Mouse (Mus musculus) mouse trophoblast stem cell (cell line): Measurements from ENCODE around the gene Zcchc24.

ENCODE experiments used
- in situ Hi-C, 2 experiments: fragments of 300-500 bp; cut with MseI, MboI; formaldehyde crosslinking; loops; 2 replicates in 1 of 2; 3 replicates in 1 of 2; pipeline ENCODE4 v1.15.1; 2025

Zcchc24 gene

DNA sequence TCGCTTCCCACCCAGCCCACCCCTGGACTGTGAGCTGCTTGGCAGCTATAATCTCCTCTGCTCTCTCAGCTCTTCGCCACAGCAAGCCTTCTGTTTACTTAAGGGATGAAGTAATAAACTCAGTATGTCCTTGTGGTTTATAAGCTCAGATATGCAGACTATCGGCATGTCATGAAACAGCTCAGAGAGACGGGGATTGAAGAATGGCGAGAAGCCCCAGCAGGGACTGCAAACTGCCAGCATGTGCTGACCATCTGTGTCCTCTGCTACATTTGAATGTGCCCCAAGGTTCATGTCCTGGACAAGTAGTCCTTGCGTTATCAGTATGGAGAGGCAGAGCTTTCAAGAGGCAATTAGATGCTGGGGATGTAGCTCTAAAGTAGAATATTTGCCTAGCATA is 7.5 kb upstream of the Zcchc24 start:
- in situ Hi-C loops = no loop called here

DNA sequence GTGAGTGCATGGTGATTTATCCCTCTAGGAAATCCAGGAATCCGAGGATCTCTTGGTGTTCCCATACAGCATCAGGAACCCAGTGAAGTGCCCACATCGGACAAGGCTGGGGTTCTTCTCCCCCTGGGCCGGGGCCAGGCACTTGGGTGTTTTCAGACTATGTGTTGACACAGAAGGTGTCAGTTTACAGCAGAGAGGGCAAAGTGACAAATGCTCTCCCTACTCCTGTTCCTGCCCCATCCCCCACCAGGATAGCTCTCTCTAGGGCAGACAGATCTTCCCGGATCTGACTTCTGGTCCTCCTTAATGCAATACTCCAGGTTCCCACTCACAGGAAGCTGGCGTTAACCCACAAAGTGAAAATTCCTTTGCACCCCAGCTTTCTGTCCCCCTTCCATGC is 5.3 kb upstream of the Zcchc24 start:
- in situ Hi-C loops = no loop called here

DNA sequence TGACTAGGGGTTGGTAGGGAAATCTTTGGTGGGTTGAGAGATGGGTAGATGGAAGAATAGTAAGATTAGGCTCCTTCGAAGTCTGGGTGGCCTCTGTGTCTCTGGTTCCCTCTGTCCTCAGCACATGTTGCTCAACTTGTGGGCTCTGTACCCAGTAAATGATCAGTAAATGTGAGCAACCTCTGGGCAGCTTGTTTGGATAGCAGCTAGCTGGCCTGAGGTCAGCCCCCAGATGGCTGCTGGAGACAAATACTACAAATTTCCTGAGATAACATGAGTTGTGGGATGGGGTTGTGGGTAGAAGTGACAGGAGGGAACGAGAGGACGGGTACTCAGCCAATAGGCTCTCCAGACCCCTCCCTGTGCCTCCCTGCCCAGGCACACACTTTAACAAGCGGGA is 4.2 kb upstream of the Zcchc24 start:
- in situ Hi-C loops = no loop called here

DNA sequence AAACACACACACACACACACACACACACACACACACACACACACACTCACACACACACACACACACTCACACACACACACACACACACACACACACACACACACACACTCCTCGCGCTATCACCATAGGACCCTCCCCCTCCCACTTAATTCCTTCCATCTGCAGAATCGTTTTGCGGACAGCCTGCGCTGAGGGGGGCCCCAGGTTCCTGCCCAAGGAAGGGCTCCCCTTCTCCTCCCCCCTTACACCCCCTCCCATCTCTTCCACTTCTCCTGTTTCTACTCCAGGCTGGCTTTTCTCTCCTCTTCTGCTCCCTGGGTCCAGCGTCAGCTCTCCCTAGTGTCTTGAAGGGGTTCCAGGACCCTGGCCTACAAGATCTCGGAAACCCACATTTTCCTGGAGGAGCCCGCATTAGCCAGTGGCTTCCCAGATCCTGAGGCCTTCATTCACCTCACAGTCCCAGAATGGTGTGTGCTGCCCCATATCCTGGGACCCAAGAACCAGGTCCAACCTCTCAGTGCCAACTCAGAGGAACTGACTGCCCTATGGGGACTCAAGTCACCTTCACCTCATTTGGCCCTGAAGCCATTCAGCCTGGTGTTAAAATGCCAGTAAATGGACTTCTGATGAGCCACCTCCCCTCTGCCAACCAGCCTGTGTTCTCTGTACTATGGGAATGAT is 927 bp upstream of the Zcchc24 start:
- in situ Hi-C loops = no loop called here

DNA sequence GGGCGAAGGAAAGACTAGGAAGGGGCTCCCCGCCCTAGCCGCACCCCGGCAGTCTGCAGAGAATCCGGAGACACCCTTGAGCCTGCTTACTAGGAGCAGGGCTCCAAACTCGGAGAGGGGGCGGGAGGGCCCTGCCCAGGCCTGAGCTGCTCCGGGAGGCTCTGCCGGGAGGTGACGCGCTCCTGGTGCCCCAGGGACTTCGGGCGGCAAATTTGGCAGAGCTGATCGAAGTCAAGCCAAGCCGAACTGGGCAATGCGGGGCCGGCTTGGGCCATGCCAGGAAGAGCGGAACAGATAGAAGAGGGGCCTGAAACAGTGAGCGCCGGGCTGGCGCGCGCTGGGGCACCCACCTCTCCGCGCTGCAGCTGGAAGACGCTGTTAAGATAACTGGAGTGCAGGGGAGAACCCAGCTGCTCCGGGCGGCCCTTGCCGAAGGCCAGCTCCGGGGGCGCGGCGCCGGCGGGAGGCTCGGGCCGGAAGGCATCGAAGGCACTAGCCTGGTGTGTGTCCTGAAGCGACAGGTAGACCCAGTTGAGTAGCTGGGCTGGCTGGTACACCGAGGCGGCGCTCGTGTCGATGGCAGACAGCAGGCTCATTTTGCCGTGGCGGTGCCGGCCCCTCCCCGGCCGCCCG is 462 bp downstream of the Zcchc24 start:
- in situ Hi-C loops = no loop called here

DNA sequence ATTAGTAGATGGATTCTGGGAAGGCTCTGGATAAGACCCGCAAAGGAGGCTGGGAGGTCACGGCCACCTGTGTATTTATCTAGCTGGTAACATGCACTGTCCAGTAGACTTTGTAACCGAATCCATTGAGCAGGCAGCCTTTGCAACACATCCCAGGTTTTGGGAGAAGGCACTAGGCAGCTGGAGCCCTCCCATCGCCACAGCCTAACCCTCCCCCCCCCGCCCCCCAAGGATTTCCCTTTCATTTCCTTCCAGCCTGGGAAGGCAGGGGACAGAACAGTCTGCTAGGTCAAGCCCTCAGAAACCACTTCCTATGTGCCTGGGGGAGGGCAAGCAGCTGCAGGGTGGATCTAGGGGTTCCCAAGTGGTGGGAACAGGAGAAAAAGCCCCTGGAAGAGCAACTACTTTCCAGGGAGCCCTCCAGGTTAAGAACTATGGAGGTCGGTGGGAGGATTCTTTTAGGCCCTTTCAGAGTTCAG is 1.1 kb downstream of the Zcchc24 start:
- in situ Hi-C loops = no loop called here

DNA sequence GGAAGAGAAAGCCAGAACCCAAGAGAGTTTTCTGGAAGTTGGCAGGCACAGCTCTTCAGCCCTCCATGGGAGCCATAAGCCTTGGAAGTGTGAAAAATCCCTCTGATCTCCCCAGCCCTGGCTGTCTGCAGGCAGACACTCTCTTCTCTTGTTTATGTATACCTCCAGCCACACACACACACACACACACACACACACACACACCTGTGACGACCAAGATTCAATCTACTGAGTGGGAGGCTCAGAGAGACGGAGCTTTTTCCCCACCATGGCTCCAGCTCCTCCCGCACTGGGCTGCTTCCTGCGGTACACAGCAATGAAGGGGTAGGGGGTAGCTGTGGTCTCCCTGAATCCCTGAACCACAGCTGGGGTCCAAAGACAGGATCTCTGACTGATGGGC is 2.4 kb downstream of the Zcchc24 start:
- in situ Hi-C loops = no loop called here

DNA sequence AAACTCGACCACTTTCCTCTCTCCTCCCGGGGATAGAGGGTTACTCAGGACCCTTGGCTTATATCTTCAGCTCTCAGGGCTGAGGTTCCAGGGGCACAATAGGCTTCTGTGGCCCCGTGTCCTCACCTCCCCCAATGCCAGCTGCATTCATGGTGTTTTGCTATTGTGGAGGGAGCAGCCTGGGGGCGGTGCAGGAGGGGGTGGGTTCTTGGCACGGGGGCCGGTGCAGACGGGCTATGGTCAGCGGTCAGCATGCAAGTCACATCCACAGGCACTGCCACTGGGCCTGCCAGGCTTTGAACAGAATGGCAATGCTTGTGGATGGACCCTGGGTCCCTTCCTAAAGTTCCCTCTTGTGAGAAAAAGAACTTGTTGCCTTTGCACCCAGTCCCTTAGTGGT is 2.9 kb downstream of the Zcchc24 start:
- in situ Hi-C loops = no loop called here

DNA sequence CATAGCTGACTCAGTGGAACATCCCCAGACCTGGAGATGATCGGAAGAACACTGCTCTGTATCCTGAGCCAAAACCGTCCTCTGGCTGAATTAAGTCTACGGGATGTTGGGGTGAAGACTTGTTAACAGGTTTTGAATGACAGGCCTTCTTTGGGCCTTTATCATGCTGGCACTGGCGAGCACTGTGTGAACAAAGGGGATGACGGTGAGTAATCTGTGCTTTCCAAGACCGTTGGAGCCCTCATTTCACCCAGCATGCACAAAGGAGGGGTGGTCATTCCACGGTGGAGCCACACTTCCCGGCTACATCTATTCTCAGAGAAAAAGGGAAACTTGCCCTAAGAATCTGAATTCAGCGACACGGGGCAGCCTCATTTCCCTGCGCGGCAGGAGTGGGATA is 3.7 kb downstream of the Zcchc24 start:
- in situ Hi-C loops = no loop called here

DNA sequence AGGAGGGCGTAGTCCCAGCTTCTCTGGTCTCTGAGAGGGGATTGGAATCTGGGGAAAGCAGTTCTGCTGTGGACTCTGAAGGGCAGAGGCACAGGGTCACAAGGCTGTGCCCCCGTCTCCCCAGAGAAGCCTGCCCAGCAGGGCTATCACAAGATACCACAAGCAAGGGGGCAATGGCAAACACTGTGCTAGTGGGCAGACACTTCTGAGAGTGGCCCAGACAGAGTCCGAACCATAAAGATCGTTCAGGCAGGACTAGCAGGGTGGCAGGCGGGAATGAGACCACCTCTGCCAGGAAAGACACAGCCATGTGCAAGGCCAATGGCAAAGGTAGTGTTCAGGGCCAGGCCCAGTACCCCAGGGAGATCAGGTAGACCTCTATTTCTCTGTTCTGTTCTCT is 7.7 kb downstream of the Zcchc24 start:
- in situ Hi-C loops = no loop called here

DNA sequence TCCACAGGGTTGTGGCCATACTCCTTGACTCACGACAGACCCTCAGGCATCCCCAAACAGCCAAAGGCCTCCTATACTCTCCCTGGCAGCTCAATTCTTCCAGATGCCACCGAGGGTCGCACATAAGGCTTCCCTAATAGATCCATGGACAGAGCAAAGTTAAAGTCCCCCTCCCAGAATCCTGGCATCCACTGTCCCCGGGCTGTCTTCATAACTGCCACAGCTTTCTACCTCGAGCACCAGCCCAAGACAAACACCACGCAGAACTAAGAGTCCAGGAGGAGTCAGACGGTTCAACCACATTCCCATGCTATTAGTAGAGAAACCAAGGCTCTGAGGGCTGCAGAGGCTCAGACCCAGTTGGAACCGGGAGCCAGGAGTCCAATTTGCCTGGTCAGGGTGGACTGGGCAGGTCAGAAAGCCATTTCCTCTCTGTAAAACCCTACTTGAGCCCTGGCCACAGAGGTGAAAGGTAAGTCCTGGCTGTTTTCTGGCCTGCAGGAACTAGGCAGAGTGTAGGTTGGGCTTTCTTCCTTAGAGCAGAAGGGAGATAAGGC is 8.8 kb downstream of the Zcchc24 start:
- in situ Hi-C loops = no loop called here

DNA sequence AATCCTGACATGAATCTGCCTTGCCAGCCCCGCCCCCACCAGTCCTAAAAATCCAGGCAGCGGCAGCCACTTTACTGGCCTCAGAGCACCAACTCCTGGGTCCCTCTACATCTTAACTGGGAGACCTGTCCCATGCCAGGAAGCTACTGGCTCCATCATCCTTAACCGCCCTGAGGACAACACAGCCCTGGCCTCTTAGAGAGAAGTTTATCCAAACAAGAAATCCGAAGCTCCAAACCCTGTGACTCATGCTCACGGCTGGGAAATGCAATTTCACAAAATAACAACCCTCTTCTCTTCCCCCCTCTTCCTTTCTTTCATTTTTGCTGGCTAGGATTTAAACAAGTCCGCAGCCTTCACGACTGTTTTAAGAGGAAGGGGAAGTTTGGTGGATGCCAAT is 9.3 kb downstream of the Zcchc24 start:
- in situ Hi-C loops = no loop called here

DNA sequence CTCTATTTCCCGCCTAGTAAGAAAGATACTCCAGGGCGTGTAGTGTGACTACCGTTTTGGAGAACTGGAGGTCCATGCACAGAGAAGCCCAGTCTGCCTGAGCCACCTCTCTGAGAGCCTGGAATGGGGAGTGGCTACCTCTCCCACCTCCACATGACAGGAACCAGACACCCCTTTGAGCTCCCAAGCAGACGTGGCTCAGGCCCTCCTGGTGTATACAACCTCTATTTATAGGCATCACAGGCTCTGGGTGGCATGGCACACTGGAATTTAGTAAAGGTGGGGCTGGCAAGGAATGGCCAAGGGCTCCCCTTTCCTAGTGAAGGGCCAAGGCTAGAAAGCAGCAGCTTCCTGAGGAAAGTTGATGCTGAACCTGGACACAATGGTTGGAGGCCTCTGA is 10.9 kb downstream of the Zcchc24 start:
- in situ Hi-C loops = no loop called here

DNA sequence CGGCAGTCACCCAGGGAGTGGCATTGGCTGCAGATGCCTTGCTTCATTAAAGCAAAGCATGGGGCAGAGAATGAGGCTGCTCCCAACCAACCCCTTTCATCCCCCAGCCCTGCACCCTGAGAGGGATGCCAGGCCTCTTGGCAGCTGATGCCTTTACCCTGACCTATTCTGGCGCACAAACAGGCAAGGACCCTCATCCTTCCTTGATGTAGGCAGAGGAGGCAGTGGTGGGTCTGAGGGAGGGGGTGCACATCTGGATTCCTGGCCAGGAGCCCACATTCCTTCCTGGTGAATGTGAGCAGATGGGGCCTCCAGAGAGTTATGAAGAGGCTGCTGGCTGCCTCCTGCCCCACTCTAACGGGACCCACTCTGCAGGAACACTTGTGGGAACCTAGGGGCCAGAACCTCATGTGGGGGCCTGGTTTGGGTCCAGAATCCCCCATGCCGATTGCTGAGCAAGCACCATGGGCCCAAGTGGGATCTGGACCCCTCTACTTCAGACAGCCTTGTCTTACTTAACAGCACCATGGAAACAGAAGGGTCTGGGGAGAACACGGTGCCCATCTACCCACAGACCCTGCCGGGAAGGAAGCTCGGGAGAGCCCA is 12.4 kb downstream of the Zcchc24 start:
- in situ Hi-C loops = no loop called here

DNA sequence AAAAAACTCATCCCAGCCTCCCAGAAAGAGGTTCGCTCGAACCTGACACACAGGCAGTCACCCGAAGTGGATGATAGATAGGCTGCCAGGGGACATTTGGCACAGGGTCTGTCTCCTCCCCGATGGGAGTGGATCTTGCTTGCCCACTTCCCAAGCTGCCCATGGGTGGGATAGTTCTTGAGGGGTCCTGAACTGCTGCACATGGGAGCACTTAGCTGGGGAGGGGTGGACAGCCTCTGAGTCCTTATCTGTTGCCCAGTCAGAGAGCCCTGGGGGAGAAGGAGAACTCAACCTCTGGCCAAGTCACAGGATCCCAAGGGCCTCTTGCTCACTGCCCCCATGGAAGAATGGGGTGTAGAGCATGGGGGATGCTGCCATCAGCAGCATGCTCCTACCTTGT is 13.3 kb downstream of the Zcchc24 start:
- in situ Hi-C loops = no loop called here

DNA sequence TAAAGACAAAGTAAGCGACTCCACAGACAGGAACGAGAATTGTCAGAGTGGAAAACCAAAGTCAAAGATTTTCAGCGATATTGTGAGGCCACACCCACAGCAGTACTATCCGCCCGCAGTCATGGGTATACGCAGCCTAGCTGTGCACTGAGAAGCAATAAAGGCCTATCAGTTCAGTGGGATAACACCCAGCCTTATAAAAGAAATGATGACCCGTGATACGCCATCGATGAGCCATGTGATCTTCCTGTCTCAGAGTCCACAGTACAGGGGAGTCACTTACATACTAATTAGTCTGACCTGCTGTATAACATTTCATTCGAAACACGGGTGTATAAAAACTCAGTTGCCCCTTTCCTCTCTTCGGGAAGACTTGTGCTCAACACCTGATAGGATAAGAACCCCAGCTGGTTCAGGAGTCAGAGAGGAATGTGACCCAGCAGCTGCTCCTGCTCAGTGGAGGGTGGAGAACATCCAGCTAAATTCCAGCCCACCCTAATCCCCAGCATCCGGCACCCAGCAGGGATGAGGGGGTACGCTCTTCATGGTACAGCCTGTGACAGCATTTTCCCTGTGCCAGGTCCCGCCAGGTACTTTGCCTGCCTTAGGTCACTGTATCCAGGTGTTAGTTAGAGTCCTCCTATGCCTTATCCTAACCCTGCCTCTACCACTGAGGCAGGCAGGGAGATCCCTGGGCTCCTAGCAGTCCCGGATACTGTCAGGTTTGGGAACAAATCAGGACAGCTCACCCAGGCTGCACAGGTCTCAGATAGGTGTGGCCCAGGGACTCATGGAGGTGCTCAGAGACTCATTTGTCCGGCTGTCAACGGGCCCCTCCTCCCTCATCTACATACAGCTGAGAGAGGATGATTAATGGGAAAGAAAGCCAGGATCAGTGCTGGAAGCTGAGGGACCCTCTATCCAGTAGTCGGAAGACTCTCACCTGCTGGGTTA is 14.0 kb downstream of the Zcchc24 start:
- in situ Hi-C loops = no loop called here

DNA sequence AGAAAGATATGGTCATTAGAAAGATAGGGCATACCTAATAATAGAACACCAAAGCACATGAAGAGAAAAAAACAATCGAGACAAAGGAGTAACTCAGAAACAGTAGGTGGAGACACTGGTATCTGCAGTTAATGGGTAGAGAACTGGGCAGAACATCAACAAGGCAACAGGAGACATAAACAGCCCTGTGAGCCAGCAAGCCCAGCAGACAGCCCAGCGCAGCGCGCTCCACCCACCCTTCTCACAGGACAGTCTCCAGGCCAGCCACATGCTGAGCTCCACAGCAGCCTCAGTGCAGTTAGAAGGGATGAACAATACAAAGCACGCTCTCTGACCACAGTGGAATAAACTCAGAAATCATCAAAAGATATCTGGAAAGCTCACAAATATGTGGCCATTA is 15.8 kb downstream of the Zcchc24 start:
- in situ Hi-C loops = no loop called here

DNA sequence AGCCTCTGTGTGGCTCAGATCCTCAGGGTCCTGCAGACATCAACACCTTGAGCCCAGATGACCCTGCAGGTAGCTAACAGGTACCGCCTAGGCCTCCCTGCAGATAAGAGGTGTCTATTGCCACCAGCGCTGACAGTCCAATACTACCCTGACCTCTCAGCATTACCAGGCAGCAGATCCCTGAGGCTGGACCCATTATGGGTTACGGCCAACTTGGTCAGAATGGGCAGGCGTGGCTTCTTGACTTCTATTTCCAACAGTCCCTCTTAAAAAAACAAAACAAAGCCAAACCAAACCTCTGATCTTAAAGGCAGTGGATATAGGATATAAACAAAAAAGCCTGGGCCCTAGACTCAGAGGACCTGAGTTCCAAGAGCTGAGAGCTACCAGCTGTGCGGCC is 17.8 kb downstream of the Zcchc24 start:
- in situ Hi-C loops = no loop called here

DNA sequence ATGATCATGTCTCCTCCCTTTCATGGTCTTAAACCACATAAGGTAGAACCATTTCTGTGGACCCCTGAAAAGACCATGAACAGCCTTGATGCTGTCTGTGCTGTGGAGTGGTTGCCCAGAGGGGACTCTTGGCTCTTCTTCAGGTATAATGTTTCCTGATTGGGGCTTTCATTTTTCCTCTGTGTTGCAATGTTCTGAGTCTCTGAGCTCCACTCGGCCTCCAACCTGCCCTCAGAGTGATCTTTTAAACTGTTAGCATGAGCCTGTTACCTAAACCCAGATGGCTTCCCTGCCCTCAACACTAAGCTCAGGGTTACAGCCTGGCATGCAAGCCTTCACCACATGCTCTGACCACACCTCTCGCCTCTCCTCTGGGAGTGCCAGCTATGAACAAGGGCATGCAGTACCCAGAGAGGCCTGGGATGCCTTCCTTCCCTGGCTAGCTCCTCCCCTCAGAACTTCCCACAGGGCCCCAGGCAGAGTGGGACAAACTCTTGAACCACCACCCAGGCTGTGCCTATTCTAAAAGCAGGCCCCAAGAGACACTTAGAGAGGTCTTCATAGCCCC is 18.3 kb downstream of the Zcchc24 start:
- in situ Hi-C loops = no loop called here

DNA sequence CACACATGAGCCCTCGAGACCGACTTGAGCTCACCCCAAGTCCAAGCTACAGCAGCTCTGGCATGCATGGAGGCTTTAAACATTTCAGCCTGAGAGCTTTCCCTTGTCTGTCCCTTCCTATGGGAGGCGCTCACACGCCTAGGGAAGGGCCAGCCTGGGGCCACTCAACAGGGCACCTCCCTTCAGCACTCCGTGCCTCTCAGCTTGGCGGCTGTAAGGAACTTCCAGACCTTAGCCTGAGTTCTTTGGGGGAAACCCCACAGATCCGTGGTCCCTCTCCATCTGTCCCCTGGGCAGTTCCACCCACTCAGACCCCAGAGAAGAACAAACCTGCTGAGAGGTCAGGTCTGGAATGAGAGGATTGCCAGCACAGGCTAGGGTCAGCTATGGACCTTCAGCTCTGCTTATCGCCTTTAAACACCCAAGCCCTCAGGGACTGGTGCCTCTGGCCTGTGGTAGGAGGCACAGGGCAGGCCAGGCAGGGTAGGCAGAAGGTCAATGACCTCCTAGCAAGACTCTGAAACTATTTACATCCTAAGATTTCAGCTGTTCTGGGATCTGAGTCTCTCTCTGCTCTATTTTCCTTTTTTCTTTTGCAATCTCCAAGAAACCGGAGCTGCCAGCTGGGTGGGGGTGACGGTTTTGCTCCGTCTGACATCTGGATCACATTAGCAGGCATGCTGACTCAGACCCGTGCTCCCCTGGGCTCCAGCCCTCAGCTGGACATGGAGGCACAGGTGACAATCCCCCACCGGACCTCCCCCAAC is 19.5 kb downstream of the Zcchc24 start:
- in situ Hi-C loops = no loop called here
